Mouse (Mus musculus): Measurements from ENCODE around the gene Dlg2.

GRCm38 (mm10) chr7:90512293-90512692, 35.8 kb downstream of the Dlg2 start:
- TF ChIP-seq CTCF (IDR thresholded peaks at IDR 0.05; ENCODE audit: borderline replicate concordance, insufficient read depth, low read depth, low read length) (no peak), POLR2A (IDR thresholded peaks at IDR 0.05; ENCODE audit: borderline replicate concordance, insufficient read depth, low read length) (no peak)
